In the genomic region with DNA sequence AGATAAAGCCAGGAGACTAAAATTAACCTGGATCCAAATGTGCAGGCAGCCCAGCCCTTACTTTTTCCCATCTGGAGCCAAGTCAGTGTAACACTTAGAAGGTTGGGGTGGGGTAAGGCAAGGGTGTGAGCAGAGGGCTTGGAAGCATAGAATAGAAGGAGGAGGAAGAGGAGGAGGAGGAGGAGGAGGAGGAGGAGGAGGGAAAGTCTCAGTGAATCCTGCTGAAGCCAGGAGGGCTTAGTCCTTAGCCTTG, we compare ENCODE assay signal across 9 mouse cellular contexts. TPM values are rescaled to one million over a fixed set of nuclear protein-coding genes. Genes with fewer than 3 reads are reported as not detected.
A peak's percentile ranks its signal among the peaks of the same experiment; 100 is the strongest.
DNase-seq lines count a peak whose midpoint lies in the region; ATAC-seq lines count a peak whose summit lies in the region.
"Had no signal": no experiment of that assay in that cellular context is flagged by ENCODE, and none has a peak within 500 bp of the region (broad histone marks: within the 10 kb centered on the region; RNA-seq: fewer than 3 reads in every experiment).

No protein-coding gene starts in this region.

- H3K4me2 ChIP-seq in hindbrain, embryonic 14.5 days (replicated peaks), result no peak overlapping the region
- H3K4me2 ChIP-seq in midbrain, embryonic 13.5 days (replicated peaks), result no peak overlapping the region
- no peak overlapping the region for H3K4me2 ChIP-seq in midbrain, embryonic 14.5 days (ENCODE audit: low read length)
- H3K4me2 ChIP-seq in heart, embryonic 16.5 days (ENCODE audit: low read depth, low read length), result peak overlapping the region; percentile 80

- H3K9me3 ChIP-seq in hindbrain, embryonic 10.5 days, result no peaks in the 10 kb centered on the region
- no peaks in the 10 kb centered on the region for H3K9me3 ChIP-seq in hindbrain, embryonic 14.5 days (ENCODE audit: control insufficient read depth, low read length)
- H3K9me3 ChIP-seq in midbrain, embryonic 13.5 days, result no peaks in the 10 kb centered on the region
- H3K9me3 ChIP-seq in midbrain, embryonic 14.5 days (ENCODE audit: control insufficient read depth, low read length), result no peaks in the 10 kb centered on the region
- no peaks in the 10 kb centered on the region for H3K9me3 ChIP-seq in heart, embryonic 16.5 days (replicated peaks; ENCODE audit: control insufficient read depth, low read length)

- H3K27me3 ChIP-seq in hindbrain, embryonic 10.5 days (ENCODE audit: insufficient read depth, poor library complexity, severe bottlenecking), result peaks cover 3% of the 10 kb centered on the region; the same call in 1 of the 2 replicates
- H3K27me3 ChIP-seq in hindbrain, embryonic 14.5 days (ENCODE audit: control insufficient read depth, insufficient read depth, low read length), result peaks cover 16% of the 10 kb centered on the region; the same call in 1 of the 2 replicates
- peaks cover 31% of the 10 kb centered on the region for H3K27me3 ChIP-seq in midbrain, embryonic 13.5 days
- no peaks in the 10 kb centered on the region for H3K27me3 ChIP-seq in midbrain, embryonic 14.5 days (ENCODE audit: control insufficient read depth, insufficient read depth, low read length)
- no peaks in the 10 kb centered on the region for H3K27me3 ChIP-seq in heart, embryonic 16.5 days (ENCODE audit: control insufficient read depth, insufficient read depth, low read length)

- peaks cover 35% of the 10 kb centered on the region for H3K36me3 ChIP-seq in hindbrain, embryonic 10.5 days
- H3K36me3 ChIP-seq in hindbrain, embryonic 14.5 days (replicated peaks; ENCODE audit: control insufficient read depth, insufficient read depth), result no peaks in the 10 kb centered on the region; the same call in 1 of the 2 replicates
- peaks cover 6% of the 10 kb centered on the region; the same call in 1 of the 2 replicates for H3K36me3 ChIP-seq in midbrain, embryonic 13.5 days
- peaks cover 8% of the 10 kb centered on the region; the same call in 1 of the 2 replicates for H3K36me3 ChIP-seq in midbrain, embryonic 14.5 days (ENCODE audit: control insufficient read depth, insufficient read depth, low read length)
- peaks cover 5% of the 10 kb centered on the region; the same call in 1 of the 2 replicates for H3K36me3 ChIP-seq in heart, embryonic 16.5 days (ENCODE audit: control insufficient read depth, insufficient read depth)

- ATAC-seq in hindbrain, embryonic 14.5 days (ENCODE audit: low FRiP score), result no peak
- ATAC-seq in midbrain, embryonic 13.5 days, result no peak
- no peak for ATAC-seq in midbrain, embryonic 14.5 days (ENCODE audit: low FRiP score, low TSS enrichment)
- ATAC-seq in heart, embryonic 16.5 days (replicated peaks; ENCODE audit: extremely low read depth, insufficient read depth, low FRiP score), result no peak; the same call in 1 of the 2 replicates

- no peak for DNase-seq in hindbrain, embryonic 10.5 days (ENCODE audit: low spot score)
- DNase-seq in hindbrain, embryonic 14.5 days (ENCODE audit: low spot score), result no peak
- no peak for DNase-seq in midbrain, embryonic 14.5 days
- peak; percentile 43 for DNase-seq in skeletal muscle tissue, adult 2 months (ENCODE audit: low read depth, low spot score)
- no peak for DNase-seq in lung, postnatal 14 days
- DNase-seq: layer of hippocampus, adult 9-11 months; thymus, adult 2 months had no signal

- H3K27ac ChIP-seq in hindbrain, embryonic 10.5 days, result peak overlapping the region; percentile 92
- no peak overlapping the region for H3K27ac ChIP-seq in hindbrain, embryonic 14.5 days
- no peak overlapping the region for H3K27ac ChIP-seq in midbrain, embryonic 13.5 days
- H3K27ac ChIP-seq in midbrain, embryonic 14.5 days (replicated peaks; ENCODE audit: low read depth, low read length), result no peak overlapping the region
- peak overlapping the region; percentile 86 for H3K27ac ChIP-seq in heart, embryonic 16.5 days (ENCODE audit: low read length)

- H3K9ac ChIP-seq in hindbrain, embryonic 14.5 days, result no peak overlapping the region
- H3K9ac ChIP-seq in midbrain, embryonic 13.5 days (replicated peaks), result 0 out of 2 replicates have a peak overlapping the region, but pooled peaks have one; percentile 16
- H3K9ac ChIP-seq in midbrain, embryonic 14.5 days (replicated peaks; ENCODE audit: low read length), result no peak overlapping the region
- H3K9ac ChIP-seq in heart, embryonic 16.5 days (ENCODE audit: low read length), result peak overlapping the region; percentile 80

- peak overlapping the region; percentile 57 for H3K4me3 ChIP-seq in hindbrain, embryonic 10.5 days
- no peak overlapping the region for H3K4me3 ChIP-seq in hindbrain, embryonic 14.5 days (replicated peaks; ENCODE audit: low read length)
- no peak overlapping the region for H3K4me3 ChIP-seq in midbrain, embryonic 13.5 days (replicated peaks)
- H3K4me3 ChIP-seq in midbrain, embryonic 14.5 days (replicated peaks; ENCODE audit: low read depth, low read length), result no peak overlapping the region
- peak overlapping the region; percentile 58 for H3K4me3 ChIP-seq in heart, embryonic 16.5 days (ENCODE audit: low read length)

- H3K4me1 ChIP-seq in hindbrain, embryonic 10.5 days (replicated peaks), result peaks cover 67% of the 10 kb centered on the region
- H3K4me1 ChIP-seq in hindbrain, embryonic 14.5 days (replicated peaks; ENCODE audit: control insufficient read depth, insufficient read depth, low read length), result peaks cover 21% of the 10 kb centered on the region
- peaks cover 28% of the 10 kb centered on the region for H3K4me1 ChIP-seq in midbrain, embryonic 13.5 days (replicated peaks)
- peaks cover 12% of the 10 kb centered on the region for H3K4me1 ChIP-seq in midbrain, embryonic 14.5 days (ENCODE audit: control insufficient read depth, insufficient read depth, low read length)
- H3K4me1 ChIP-seq in heart, embryonic 16.5 days (ENCODE audit: control insufficient read depth, insufficient read depth, low read length), result peaks cover 40% of the 10 kb centered on the region

RNA-seq across cellular contexts. Expression of a gene that starts 2.2 kb away (rescaled TPM):
- 50.1 and 69.4 TPM in 2 replicates for polyA plus RNA-seq in hindbrain, embryonic 10.5 days (2016; fragmentation: Nextera tagmentation; extraction: Ambion mirVana)
- 12.1 and 13.0 TPM in 2 replicates for polyA plus RNA-seq in hindbrain, embryonic 14.5 days (2014; fragmentation: Nextera tagmentation; extraction: Ambion mirVana)
- polyA plus RNA-seq in midbrain, embryonic 13.5 days (2015; fragmentation: Nextera tagmentation; extraction: Ambion mirVana), result 8.5 and 11.7 TPM in 2 replicates
- polyA plus RNA-seq in midbrain, embryonic 14.5 days (2014; fragmentation: Nextera tagmentation; extraction: Ambion mirVana), result 2.1 and 8.6 TPM in 2 replicates
- 73.4 and 78.2 TPM in 2 replicates for polyA plus RNA-seq in heart, embryonic 16.5 days (2015; fragmentation: Nextera tagmentation; extraction: Ambion mirVana)

RNA-seq across cellular contexts. Expression of a gene that starts 8.5 kb away (rescaled TPM):
- polyA plus RNA-seq in hindbrain, embryonic 10.5 days (2016; fragmentation: Nextera tagmentation; extraction: Ambion mirVana), result 33.9 and 35.8 TPM in 2 replicates
- 34.9 and 38.6 TPM in 2 replicates for polyA plus RNA-seq in hindbrain, embryonic 14.5 days (2014; fragmentation: Nextera tagmentation; extraction: Ambion mirVana)
- 32.6 and 33.8 TPM in 2 replicates for polyA plus RNA-seq in midbrain, embryonic 13.5 days (2015; fragmentation: Nextera tagmentation; extraction: Ambion mirVana)
- 34.7 and 68.9 TPM in 2 replicates for polyA plus RNA-seq in midbrain, embryonic 14.5 days (2014; fragmentation: Nextera tagmentation; extraction: Ambion mirVana)
- polyA plus RNA-seq in heart, embryonic 16.5 days (2015; fragmentation: Nextera tagmentation; extraction: Ambion mirVana), result 31.1 and 31.8 TPM in 2 replicates

RNA-seq across cellular contexts. Expression of a gene that starts 10.5 kb away (rescaled TPM):
- polyA plus RNA-seq in hindbrain, embryonic 10.5 days (2016; fragmentation: Nextera tagmentation; extraction: Ambion mirVana), result 12.3 and 12.7 TPM in 2 replicates
- polyA plus RNA-seq in hindbrain, embryonic 14.5 days (2014; fragmentation: Nextera tagmentation; extraction: Ambion mirVana), result 16.1 and 26.2 TPM in 2 replicates
- 12.9 and 14.4 TPM in 2 replicates for polyA plus RNA-seq in midbrain, embryonic 13.5 days (2015; fragmentation: Nextera tagmentation; extraction: Ambion mirVana)
- 11.1 and 14.9 TPM in 2 replicates for polyA plus RNA-seq in midbrain, embryonic 14.5 days (2014; fragmentation: Nextera tagmentation; extraction: Ambion mirVana)
- polyA plus RNA-seq in heart, embryonic 16.5 days (2015; fragmentation: Nextera tagmentation; extraction: Ambion mirVana), result 41.5 and 48.6 TPM in 2 replicates

RNA-seq across cellular contexts. Expression of a gene that starts 20.2 kb away (rescaled TPM):
- 9.5 and 13.6 TPM in 2 replicates for polyA plus RNA-seq in hindbrain, embryonic 10.5 days (2016; fragmentation: Nextera tagmentation; extraction: Ambion mirVana)
- polyA plus RNA-seq in hindbrain, embryonic 14.5 days (2014; fragmentation: Nextera tagmentation; extraction: Ambion mirVana), result 2.4 and 2.7 TPM in 2 replicates
- polyA plus RNA-seq in midbrain, embryonic 13.5 days (2015; fragmentation: Nextera tagmentation; extraction: Ambion mirVana), result 3.2 and 4.8 TPM in 2 replicates
- 3.1 and 3.9 TPM in 2 replicates for polyA plus RNA-seq in midbrain, embryonic 14.5 days (2014; fragmentation: Nextera tagmentation; extraction: Ambion mirVana)
- 3.8 and 4.8 TPM in 2 replicates for polyA plus RNA-seq in heart, embryonic 16.5 days (2015; fragmentation: Nextera tagmentation; extraction: Ambion mirVana)

RNA-seq across cellular contexts. Expression of a gene that starts 26.7 kb away (rescaled TPM):
- 266 and 352 TPM in 2 replicates for polyA plus RNA-seq in hindbrain, embryonic 10.5 days (2016; fragmentation: Nextera tagmentation; extraction: Ambion mirVana)
- polyA plus RNA-seq in hindbrain, embryonic 14.5 days (2014; fragmentation: Nextera tagmentation; extraction: Ambion mirVana), result 37.1 and 37.5 TPM in 2 replicates
- 218 and 242 TPM in 2 replicates for polyA plus RNA-seq in midbrain, embryonic 13.5 days (2015; fragmentation: Nextera tagmentation; extraction: Ambion mirVana)
- polyA plus RNA-seq in midbrain, embryonic 14.5 days (2014; fragmentation: Nextera tagmentation; extraction: Ambion mirVana), result 45.4 and 50.1 TPM in 2 replicates
- polyA plus RNA-seq in heart, embryonic 16.5 days (2015; fragmentation: Nextera tagmentation; extraction: Ambion mirVana), result 188 and 233 TPM in 2 replicates

Comparison
In these comparisons a context has a peak if more than half of its experiments do, and no peak if none do; other contexts are left out.
1. H3K27ac ChIP-seq: peak in hindbrain, embryonic 10.5 days (single experiment) and heart, embryonic 16.5 days (single experiment); none in hindbrain, embryonic 14.5 days (single experiment), midbrain, embryonic 13.5 days (single experiment) and midbrain, embryonic 14.5 days (single experiment).
2. H3K4me3 ChIP-seq: peak in hindbrain, embryonic 10.5 days (single experiment) and heart, embryonic 16.5 days (single experiment); none in hindbrain, embryonic 14.5 days (single experiment), midbrain, embryonic 13.5 days (single experiment) and midbrain, embryonic 14.5 days (single experiment).
3. H3K9ac ChIP-seq: peak in midbrain, embryonic 13.5 days (single experiment) and heart, embryonic 16.5 days (single experiment); none in hindbrain, embryonic 14.5 days (single experiment) and midbrain, embryonic 14.5 days (single experiment).